Mouse (Mus musculus) layer of hippocampus, adult 11-12 months (tissue): ENCODE measurements around the gene Cpsf4l.
A peak's percentile ranks its signal among the peaks of the same experiment; 100 is the strongest.
"Not testable (repeated sequence)": the region's sequence is repeated elsewhere in the genome, so short reads cannot be mapped to it uniquely, and the experiment has no call there.

Experiments used
- DNase-seq: peaks from one replicate; pipeline ENCODE4 v3.0.0; 2022; ENCODE audit warnings: low spot score

Gene Cpsf4l

DNA sequence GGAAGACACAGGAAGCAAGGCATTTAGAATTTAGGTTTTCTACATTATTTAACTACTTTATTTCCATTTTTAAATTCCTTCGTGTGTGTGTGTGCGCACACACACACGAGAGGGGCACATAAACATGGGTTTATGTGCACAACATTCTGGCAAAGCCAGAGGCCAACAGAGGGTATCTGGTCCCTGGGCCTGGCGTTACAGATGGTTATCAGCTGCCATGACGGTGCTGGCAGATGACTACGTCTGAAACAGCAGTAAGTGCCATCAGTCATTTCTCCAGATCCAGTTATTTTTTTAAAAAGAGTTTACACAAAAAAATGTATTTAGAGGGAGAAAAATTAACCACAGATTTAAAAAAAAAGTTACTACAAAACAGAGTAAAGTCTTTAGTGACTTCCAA is 43.6 kb downstream of the Cpsf4l start:
- DNase-seq: no peak

DNA sequence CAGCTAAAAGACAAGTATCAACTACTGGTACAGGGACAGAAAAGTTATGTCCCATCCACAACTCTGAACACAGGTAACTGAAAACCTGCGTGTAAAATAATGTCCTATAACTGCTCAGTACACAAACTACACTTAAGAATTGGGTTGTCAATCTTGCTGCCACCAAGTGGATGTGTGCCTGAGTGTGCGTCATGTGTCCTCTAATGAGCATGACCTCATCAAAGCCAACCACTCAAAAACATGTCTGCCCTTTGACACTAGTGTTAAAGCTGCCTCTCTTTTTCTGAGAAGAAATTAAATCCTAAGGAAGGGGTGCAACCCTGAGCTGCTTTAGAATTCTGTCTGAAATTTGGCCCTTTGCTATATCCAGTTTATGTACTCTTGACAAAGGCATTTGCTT is 45.5 kb downstream of the Cpsf4l start:
- no peak for DNase-seq

DNA sequence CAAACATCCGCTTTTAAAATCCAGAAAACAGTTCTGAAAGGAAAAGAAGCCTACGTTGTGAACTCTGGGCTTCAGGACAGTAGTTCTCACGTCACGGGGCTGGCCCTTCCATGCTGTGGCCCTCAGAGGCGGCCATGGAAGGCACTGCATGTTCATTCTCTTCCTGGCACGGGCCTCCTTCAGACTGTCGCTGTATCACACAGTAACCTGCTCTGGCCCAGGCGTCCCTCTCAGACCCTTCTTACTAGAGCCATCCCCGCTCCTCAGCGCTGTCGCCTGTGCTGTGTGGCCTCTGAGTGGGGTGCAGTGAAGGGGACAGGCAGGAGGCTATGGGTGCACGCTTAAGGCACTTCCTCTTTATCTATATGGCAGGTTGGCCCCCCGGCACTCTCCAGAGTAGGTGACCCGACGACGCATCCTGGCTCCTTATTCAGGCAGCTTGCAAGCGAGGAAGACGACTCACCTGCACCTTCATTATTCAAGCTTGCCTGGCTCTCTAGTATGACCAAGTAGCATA is 47.9 kb downstream of the Cpsf4l start:
- no peak for DNase-seq

DNA sequence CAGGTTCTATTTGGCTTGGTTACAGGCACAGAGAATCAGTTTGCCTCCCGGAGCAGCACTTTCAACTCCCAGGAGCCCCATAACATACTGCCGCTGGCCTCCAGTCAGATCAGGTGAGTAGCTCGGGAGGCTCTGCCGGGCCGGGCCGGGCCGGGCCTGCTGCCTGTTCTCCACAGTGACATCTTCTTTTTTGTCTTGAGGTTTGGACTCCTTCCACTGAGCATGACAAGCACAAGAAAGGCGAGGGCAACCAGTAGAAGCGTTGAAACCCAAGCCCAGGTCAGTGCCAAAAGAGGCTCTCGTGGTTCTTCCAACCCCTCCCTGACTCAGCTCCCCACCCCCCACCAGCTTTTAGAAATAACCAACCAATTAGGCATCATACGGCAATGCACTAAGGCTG is 48.9 kb downstream of the Cpsf4l start:
- no peak for DNase-seq

DNA sequence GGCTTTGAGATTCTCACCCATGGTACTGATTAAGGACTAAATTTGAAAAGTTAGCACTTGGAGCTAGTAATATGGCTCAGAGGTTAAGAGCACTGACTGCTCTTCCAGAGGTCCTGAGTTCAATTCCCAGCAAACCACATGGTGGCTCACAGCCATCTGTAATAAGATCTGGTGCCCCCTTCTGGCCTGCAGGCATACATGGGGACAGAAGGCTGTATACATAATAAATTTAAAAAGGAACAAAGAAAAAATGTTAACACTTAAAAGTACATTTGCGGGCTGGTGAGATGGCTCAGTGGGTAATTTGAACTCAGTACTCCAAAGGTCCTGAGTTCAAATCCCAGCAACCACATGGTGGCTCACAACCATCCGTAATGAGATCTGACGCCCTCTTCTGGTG is 49.6 kb downstream of the Cpsf4l start:
- not testable (repeated sequence) for DNase-seq

DNA sequence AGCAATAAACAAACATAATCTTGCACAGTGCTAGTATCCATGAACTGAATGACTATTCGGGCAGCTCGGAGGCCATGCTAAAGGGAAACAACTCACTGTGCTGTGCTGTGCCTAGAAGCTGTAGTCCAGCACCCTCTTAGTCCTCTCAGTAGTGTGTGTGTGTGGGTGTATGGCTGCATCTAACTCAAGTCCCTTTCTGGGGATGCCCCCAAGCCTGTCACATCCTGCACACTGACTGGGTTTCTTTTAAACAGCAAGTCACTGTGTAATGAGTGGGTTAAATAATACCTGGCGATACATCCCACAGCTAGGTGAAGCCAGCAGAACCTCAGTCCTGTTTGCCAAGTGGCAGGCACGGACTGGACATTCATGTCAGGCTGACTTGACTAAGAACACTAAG is 51.1 kb downstream of the Cpsf4l start:
- DNase-seq: no peak

DNA sequence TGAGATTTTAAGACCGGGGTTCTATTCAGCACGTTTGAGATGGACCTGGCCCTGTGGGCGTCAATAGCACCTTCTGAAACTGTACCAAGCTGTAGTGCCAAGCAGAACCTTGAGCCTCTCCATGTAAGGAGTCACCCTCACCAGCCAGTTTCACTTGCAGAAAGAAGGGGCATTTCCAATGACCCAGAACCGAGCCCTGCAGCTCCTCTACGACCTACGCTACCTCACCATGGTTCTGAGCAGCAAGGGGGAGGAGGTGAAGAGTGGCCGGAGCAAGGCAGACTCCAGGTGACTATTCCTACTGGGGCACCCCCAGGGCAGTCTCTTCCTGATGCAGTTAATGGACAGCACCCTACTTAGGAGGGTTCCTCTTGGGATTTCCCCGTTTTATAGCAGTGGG is 51.5 kb downstream of the Cpsf4l start:
- no peak for DNase-seq

DNA sequence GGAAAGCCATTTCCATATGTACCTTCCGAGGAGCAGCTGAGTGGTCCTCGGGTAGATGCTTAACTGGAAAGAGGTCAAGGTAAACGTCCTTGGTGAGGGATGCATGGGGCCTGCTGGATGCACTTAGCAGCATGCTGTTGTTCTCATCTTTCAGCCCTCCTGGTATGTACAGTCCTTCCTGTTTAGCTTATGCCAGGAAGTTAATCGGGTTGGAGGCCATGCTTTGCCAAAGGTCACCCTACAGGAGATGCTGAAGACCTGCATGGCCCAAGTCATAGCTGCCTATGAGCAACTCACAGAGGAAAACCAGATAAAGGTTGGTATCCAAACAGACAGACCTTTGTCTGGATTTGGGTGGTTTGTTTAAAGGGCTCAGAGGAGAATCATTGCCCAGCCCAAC is 52.6 kb downstream of the Cpsf4l start:
- no peak for DNase-seq

DNA sequence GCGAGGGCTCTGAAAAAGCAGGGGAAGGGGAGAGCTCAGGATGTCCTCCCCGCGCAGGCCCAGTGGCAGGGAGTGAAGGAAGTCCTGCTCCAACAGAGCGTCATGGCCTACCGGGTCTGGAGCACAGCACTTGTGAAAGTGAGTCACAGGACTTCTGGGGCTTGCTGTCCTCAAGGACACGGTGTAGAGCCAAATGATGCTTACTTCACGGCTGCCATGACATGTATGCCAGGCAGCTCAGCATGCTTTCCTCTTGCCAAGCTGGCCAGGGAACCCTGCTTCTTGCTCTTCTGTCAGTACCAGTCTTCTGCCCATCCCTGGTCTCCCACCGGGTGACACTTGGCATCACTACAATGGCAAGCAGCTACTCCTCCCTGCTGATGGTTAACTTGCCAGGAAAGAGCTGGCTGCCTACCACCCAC is 53.3 kb downstream of the Cpsf4l start:
- no peak for DNase-seq

DNA sequence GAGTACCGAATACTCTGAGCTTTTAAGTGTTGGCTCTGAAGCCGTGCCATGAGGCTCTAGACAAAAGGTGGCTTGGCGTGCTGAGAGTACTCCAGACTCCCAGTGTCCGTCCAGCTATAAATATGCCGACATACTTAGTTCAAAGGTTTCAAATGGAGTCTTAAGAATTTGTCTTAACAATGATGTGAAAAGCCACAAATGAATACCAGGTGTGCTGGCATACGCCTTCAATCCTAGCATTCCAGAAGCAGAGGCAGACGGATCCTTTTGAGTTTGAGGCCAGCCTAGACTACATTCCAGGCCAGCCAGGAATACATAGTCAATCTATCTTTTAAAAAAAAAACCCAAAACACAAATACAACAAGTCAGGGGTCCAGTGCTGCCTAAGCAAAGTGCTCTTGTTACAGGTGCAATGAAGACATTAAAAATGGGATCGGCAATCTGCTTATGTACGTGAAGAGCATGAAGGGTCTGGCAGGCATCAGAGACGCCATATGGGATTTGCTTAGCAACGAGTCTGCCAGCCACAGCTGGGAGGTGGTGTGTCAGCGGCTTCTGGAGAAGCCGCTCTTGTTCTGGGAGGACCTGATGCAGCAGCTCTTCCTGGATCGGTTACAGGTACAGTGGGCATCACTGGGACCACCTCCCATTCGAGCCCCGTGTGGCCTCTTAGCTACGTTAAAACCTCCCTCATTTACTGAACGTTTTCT is 55.1 kb downstream of the Cpsf4l start:
- peak; percentile 56 for DNase-seq

DNA sequence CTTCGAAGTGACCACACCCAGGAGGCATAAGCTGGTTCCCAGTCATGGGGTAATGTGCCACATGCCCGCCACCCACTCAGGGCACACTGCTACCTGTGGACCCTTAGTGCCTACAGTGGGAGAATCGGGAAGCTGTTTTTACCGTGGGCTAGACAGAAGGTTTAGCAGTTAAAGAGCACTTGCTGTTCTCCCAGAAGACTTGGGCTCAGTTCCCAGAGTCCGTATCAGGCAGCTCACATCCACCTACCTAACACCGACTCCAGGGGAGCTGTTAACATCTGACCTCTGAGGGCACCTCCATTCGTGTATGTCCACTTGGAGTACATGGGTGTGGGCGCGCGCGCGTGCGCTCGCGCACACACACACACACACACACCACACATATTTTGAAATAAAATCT is 55.7 kb downstream of the Cpsf4l start:
- DNase-seq: no peak

DNA sequence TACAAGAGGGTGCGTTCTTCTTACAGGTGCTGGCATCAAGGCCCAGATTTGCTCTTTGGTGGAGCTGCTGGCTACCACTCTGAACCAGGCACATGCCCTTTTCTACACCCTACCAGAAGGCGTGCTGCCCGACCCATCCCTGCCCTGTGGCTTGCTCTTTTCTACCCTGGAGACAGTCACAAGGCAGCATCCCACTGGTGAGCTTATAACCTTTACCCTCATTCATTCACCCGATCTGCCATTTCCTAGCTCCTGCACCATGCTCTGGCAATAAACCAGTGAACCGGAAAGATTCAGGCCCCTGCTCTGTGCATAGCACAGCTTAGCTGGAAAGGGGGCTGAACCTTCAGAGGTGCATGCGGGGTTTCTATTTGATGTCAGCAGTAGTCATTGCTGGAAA is 57.3 kb downstream of the Cpsf4l start:
- DNase-seq: no peak

DNA sequence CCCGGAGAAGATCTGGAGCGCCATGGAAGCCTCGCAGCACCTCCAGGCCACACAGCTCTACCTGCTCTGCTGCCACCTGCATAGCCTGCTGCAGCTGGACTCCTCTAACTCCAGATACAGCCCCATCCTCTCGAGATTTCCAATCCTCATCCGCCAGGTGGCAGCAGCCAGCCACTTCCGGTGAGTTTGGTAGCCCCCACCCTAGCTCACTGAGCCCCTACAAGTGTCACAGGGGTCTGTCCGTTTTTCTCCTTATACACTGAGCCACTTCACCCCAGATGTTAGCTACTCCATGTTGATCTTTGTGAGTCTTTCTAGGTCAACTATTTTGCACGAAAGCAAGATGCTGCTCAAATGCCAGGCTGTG is 57.9 kb downstream of the Cpsf4l start:
- no peak for DNase-seq

DNA sequence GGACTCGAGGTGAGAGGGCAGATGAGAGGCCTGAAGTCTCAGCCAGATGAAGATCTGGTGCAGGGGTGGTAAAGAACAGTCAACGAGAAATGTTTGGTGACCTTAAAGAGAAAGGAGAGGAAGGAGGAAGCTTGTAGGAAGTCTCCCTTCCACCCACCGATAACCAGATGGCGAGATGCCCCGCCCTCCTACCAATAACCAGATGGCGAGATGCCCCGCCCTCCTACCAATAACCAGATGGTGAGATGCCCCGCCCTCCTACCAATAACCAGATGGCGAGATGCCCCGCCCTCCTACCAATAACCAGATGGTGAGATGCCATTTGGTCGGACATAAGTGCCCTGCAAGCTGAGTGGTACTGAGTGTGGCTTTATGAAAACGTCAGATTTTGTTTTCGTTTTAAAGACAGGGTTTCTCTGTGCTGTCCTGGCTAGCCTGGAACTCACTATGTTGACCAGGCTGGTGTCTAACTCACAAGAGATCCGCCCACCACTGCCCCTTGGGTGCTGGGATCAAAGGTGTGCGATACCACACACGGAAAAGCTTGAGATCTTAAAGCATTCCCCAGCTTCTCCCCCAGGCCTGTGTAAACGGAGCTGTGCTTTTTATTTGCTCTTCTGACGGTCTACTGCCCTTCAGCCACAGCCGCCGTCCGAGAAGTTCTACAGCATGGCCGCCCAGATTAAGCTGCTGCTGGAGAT is 58.5 kb downstream of the Cpsf4l start:
- DNase-seq: no peak

DNA sequence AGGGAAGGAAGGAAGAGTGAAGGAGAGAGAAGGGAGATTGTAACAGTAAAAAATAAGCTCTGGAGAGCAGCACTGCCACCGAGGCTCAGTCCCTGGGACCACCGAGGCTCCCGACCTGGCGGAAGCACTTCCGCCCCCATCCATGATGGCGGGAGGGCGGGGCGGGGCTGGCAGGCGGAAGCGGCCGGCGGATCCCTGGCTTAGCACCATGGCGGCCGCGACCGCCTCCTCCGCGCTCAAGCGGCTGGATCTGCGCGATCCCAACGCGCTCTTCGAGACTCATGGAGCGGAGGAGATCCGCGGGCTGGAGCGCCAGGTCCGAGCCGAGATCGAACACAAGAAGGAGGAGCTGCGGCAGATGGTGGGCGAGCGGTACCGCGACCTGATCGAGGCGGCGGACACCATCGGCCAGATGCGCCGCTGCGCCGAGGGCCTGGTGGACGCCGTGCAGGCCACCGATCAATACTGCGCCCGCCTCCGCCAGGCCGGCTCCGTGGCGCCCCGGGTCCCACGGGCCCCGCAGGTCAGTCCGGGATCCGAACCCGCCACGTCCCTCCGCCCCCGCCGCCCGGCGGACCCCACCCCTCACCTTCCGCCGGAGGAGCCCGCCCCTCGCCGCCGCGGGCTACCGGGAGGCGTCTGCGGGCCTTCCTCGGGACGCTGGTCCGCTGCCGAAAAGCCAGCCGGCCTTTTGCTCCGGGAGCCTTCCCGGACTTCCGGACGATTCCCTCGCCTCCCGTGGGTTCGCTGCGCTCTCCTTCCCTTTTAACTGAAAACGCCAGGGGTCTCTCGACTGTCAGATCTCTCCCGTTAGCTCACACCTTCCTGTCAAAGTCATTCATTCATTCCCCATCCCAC is 60.2 kb downstream of the Cpsf4l start, which contains the start of gene Slc39a11:
Gene Slc39a11, minus strand, starts transcription at position 727 of the 858 bp plus-strand sequence.
- peak; percentile 51 for DNase-seq

DNA sequence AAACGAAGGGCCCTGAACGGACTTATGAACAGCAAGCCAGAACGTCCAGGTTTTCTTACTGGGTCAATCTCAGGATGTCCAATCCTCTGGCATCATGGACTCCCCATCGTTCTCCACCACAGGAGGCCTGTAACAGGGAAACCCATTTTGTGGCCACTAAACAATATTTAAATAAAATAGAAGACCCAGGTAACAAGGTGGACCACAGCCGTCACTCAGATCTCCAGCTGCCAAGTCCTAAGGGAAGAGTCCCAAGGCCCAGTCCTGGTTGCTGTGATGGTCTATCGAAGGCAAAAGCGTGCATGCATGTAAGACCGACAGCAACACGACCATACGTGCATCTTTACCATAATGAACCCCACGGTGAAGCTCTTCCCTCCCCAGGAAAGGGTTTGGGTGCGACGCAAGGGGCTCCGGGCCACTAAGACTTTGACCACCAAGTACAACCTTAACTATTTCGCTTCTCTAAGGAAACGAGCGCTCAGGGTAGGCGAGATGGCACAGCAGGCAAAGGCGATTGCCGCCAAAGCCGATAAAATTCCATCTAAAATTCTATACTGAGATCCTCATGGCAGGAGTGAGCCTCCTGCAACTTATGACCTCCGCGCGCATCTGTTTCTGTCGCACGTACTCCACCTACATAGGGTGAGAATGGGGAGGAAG is 61.0 kb downstream of the Cpsf4l start, which contains the start of gene Cog1:
Gene Cog1, plus strand, starts transcription at position 480 of the 663 bp plus-strand sequence.
- DNase-seq: no peak
